Mouse (Mus musculus) embryonic facial prominence, embryonic 12.5 days (tissue): ENCODE results near the gene Spint3. TPM values are rescaled to one million over a fixed set of nuclear protein-coding genes. Genes with fewer than 3 reads are reported as not detected.

Source experiments
- ATAC-seq: fragments of 200-750 bp; cut with Nextera tagmentation; 2 replicates; pipeline ENCODE4 v1.8.0; 2017; ENCODE audit not compliant: insufficient number of reproducible peaks, insufficient read depth, low FRiP score, low TSS enrichment
- H3K27ac ChIP-seq: fragments of 300-500 bp; sonication (generic); 2 replicates; pipeline ENCODE4 v1.5.1; 2016; ENCODE audit warnings: mild to moderate bottlenecking
- H3K27me3 ChIP-seq: fragments of 300-500 bp; sonication (generic); 2 replicates; pipeline ENCODE4 v1.6.1; 2016; ENCODE audit warnings: mild to moderate bottlenecking, moderate library complexity
- H3K36me3 ChIP-seq: fragments of 300-500 bp; sonication (generic); 2 replicates; pipeline ENCODE4 v1.6.1; 2016; ENCODE audit warnings: mild to moderate bottlenecking
- H3K4me1 ChIP-seq: fragments of 300-500 bp; sonication (generic); 2 replicates; pipeline ENCODE4 v1.6.1; 2016
- H3K4me2 ChIP-seq: fragments of 300-500 bp; sonication (generic); replicated peaks from 2 replicates; pipeline ENCODE4 v1.6.1; 2016; ENCODE audit warnings: mild to moderate bottlenecking, moderate library complexity
- H3K4me3 ChIP-seq: fragments of 300-500 bp; sonication (generic); 2 replicates; pipeline ENCODE4 v1.5.1; 2016; ENCODE audit warnings: mild to moderate bottlenecking
- H3K9ac ChIP-seq: fragments of 300-500 bp; sonication (generic); 2 replicates; pipeline ENCODE4 v1.6.1; 2016; ENCODE audit warnings: mild to moderate bottlenecking, moderate library complexity
- H3K9me3 ChIP-seq: fragments of 300-500 bp; sonication (generic); 2 replicates; pipeline ENCODE4 v1.6.1; 2016; ENCODE audit warnings: mild to moderate bottlenecking, moderate library complexity
- WGBS: fragments of 180-500 bp; shearing (Covaris S2); methylation state at CpG from one replicate; pipeline ENCODE4 v1.1.7; 2016; 5-methylcytosine and 5-hydroxymethylcytosine counted together
- polyA plus RNA-seq: library from polyadenylated mRNA; unstranded; fragments of >200 nt; fragmentation: Nextera tagmentation; extraction: Ambion mirVana; gene quantifications from 2 replicates; pipeline ENCODE4 v1.2.1, GENCODE M21; 2016

Spint3 gene
- polyA plus RNA-seq, 1 experiment from 2014 or later: not detected

- H3K27ac ChIP-seq: no peak overlapping the region
- no peak for ATAC-seq
- H3K4me2 ChIP-seq: peak overlapping the region; percentile 33
- H3K4me3 ChIP-seq: no peak overlapping the region
- no peaks in the 10 kb centered on the region for H3K27me3 ChIP-seq
- no peak overlapping the region for H3K9ac ChIP-seq
- WGBS: 12% methylated on average over 10 of the region's 10 CpGs
- no peaks in the 10 kb centered on the region for H3K36me3 ChIP-seq
- H3K9me3 ChIP-seq: no peaks in the 10 kb centered on the region
- H3K4me1 ChIP-seq: peaks cover 10% of the 10 kb centered on the region; the same call in 1 of the 2 replicates
Observed at GRCm38 (mm10) chr2:164549963-164550894, 23.0 kb downstream of the Spint3 start.

DNA sequence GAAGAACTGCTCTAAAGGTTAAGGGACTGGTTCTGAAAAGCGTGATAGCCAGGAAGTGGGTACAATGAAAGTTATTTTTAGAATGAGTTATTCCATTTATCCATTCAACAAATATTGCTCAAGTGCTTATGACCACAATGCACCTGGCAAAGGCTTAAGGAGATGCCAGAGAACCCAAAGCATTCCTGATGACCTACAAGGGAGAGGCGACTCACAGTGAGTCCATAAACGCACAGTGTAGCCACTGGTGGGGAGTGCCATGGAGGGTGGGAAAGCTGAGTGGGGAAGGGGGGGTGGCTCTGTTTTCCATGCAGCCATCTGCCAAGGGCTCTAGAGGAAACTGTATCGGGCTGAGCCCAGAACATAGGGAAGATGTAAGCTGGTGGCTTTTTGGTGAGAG, 23.9 kb downstream of the Spint3 start:
- ATAC-seq: no peak
- WGBS: 49% methylated on average over 4 of the region's 4 CpGs

DNA sequence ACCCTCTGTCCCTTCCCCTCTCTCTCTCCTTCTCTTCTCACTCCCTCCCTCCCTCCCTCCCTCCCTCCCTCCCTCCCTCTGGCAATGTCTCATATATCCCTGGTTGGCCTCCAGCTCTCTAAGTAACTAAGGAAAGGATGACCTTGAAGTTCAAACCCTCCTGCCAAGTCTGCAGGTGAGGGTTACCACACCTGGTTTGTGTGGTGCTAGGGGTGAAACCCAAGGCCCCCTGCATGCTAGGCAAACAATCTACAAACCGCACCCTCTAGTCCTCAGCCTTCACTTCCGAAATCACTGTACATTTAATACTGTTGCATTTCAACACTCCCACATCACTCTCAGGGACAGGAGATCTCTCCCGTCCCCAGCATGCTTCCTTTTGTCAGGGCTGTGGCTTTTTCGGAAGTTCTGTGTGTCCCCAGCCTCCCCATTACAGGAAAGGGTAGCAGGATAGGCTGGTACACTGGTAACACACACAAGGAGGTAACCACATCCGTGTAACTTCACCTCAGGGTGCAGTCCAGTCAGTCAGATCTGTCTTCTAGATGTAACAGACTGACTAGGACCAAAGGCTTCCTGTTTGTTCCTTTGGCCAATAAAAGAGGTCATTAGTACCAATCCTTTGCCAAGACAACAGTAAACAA, 28.7 kb downstream of the Spint3 start:
- ATAC-seq: no peak
- Histone ChIP-seq H3K4me2 (no peak overlapping the region), H3K9me3 (no peaks in the 10 kb centered on the region), H3K4me3 (no peak overlapping the region), H3K36me3 (no peaks in the 10 kb centered on the region), H3K4me1 (0 out of 2 replicates have a peak, but pooled peaks cover 5% of the 10 kb centered on the region), H3K9ac (no peak overlapping the region), H3K27ac (no peak overlapping the region), H3K27me3 (no peaks in the 10 kb centered on the region)
- WGBS: 51% methylated on average over 5 of the region's 5 CpGs

More for the DNA sequence above, 23.9 kb downstream of the Spint3 start:
- H3K9ac ChIP-seq: no peak overlapping the region
- no peak overlapping the region for H3K27ac ChIP-seq
- H3K36me3 ChIP-seq: no peaks in the 10 kb centered on the region
- H3K4me2 ChIP-seq: no peak overlapping the region
- H3K4me1 ChIP-seq: peaks cover 12% of the 10 kb centered on the region; the same call in 1 of the 2 replicates
- no peaks in the 10 kb centered on the region for H3K27me3 ChIP-seq
- no peaks in the 10 kb centered on the region for H3K9me3 ChIP-seq
- H3K4me3 ChIP-seq: no peak overlapping the region

DNA sequence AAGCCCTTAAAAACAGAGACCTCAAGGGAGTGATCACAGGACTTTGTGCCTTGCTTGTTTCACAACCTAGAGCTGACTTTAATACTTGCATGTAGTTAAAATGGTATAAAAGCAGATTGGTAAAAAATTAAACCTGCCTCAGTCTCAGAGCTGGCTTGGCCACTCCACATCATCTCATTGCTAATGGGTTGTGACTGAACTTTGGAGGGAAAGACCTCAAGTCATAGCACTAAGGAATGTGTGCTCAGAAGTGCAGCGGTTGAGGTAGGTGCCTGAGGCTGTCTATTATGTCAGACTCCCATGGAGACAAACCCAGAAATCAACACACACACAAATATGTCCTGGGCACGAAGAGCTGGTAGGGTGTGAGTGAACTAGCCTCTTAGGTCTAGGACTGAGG, 29.5 kb downstream of the Spint3 start:
- H3K4me2 ChIP-seq: no peak overlapping the region
- no peaks in the 10 kb centered on the region for H3K9me3 ChIP-seq
- 53% methylated on average over 2 of the region's 2 CpGs for WGBS
- H3K36me3 ChIP-seq: no peaks in the 10 kb centered on the region
- no peak overlapping the region for H3K4me3 ChIP-seq
- ATAC-seq: no peak
- H3K27ac ChIP-seq: no peak overlapping the region
- no peak overlapping the region for H3K9ac ChIP-seq
- no peaks in the 10 kb centered on the region for H3K27me3 ChIP-seq
- H3K4me1 ChIP-seq: 0 out of 2 replicates have a peak, but pooled peaks cover 2% of the 10 kb centered on the region

GRCm38 (mm10) chr2:164542598-164542997, 30.7 kb downstream of the Spint3 start:
- Histone ChIP-seq H3K27me3 (no peaks in the 10 kb centered on the region), H3K4me2 (no peak overlapping the region), H3K4me3 (no peak overlapping the region), H3K36me3 (no peaks in the 10 kb centered on the region), H3K9ac (no peak overlapping the region), H3K27ac (no peak overlapping the region), H3K4me1 (0 out of 2 replicates have a peak, but pooled peaks cover 2% of the 10 kb centered on the region), H3K9me3 (no peaks in the 10 kb centered on the region)
- WGBS: 88% methylated on average over 7 of the region's 7 CpGs
- no peak for ATAC-seq

DNA sequence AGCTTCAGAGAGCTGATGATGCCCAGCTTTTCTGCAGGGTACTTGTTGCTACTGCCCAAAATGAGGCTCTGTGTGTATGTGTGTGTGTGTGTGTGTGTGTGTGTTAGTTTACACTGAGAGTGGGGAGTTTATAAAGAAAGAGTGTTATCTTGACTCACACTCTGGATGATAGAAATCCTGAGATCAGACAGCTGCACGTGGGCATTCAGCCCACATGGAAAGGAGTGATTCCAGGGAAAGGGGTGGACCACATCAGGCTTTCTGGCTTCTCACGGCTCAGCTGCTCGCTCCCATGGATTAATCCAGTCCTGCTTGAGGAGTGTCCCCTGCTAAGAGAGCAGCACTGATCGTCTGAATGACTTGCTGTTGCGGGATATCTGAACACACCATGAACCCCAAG, 31.1 kb downstream of the Spint3 start:
- no peaks in the 10 kb centered on the region for H3K36me3 ChIP-seq
- 91% methylated on average over 5 of the region's 5 CpGs for WGBS

GRCm38 (mm10) chr2:164540652-164541427, 32.4 kb downstream of the Spint3 start:
- Histone ChIP-seq H3K27ac (no peak overlapping the region), H3K9me3 (no peaks in the 10 kb centered on the region), H3K4me3 (no peak overlapping the region), H3K4me2 (no peak overlapping the region), H3K4me1 (0 out of 2 replicates have a peak, but pooled peaks cover 2% of the 10 kb centered on the region), H3K9ac (no peak overlapping the region), H3K36me3 (no peaks in the 10 kb centered on the region), H3K27me3 (no peaks in the 10 kb centered on the region)
- whole genome bisulfite sequencing: 36% methylated on average over 8 of the region's 8 CpGs
- no peak for ATAC-seq

More for the DNA sequence above, 31.1 kb downstream of the Spint3 start:
- no peak for ATAC-seq
- Histone ChIP-seq H3K4me2 (no peak overlapping the region), H3K4me3 (no peak overlapping the region), H3K27ac (no peak overlapping the region), H3K9me3 (no peaks in the 10 kb centered on the region), H3K4me1 (0 out of 2 replicates have a peak, but pooled peaks cover 2% of the 10 kb centered on the region), H3K9ac (no peak overlapping the region), H3K27me3 (no peaks in the 10 kb centered on the region)

DNA sequence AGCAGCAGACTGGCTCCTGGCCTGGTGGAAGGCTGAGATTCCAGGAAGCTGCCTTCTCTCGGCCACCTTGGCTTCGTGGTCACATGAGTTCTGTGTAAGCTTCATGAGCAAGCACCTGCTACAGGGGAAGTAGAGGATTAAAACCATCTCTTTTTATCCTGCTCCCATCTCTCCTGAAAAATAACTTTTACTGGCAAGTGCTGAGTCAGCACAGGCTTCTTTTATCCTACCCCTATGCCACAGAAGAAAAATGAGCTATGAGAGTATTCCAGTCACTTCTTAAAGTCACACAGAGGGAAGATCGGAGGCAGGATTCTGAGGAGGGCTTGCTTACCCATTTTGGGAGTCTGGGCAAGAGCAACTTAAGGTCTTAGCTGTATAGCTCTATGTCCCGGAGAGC, 36.3 kb downstream of the Spint3 start:
- ATAC-seq: no peak
- Histone ChIP-seq H3K27ac (no peak overlapping the region), H3K27me3 (no peaks in the 10 kb centered on the region), H3K9me3 (no peaks in the 10 kb centered on the region), H3K9ac (no peak overlapping the region), H3K4me2 (no peak overlapping the region), H3K4me3 (no peak overlapping the region), H3K36me3 (no peaks in the 10 kb centered on the region), H3K4me1 (no peaks in the 10 kb centered on the region)
- WGBS: 80% methylated on average over 4 of the region's 4 CpGs

GRCm38 (mm10) chr2:164534315-164534714, 38.9 kb downstream of the Spint3 start:
- ATAC-seq: no peak
- Histone ChIP-seq H3K4me2 (no peak overlapping the region), H3K9me3 (no peaks in the 10 kb centered on the region), H3K27ac (no peak overlapping the region), H3K4me1 (no peaks in the 10 kb centered on the region), H3K4me3 (no peak overlapping the region), H3K9ac (no peak overlapping the region), H3K36me3 (no peaks in the 10 kb centered on the region), H3K27me3 (no peaks in the 10 kb centered on the region)
- whole genome bisulfite sequencing: 61% methylated on average over 10 of the region's 10 CpGs

GRCm38 (mm10) chr2:164531169-164531568, 42.1 kb downstream of the Spint3 start:
- no peak for ATAC-seq
- Histone ChIP-seq H3K27ac (no peak overlapping the region), H3K4me2 (no peak overlapping the region), H3K9ac (no peak overlapping the region), H3K9me3 (peaks cover 6% of the 10 kb centered on the region; the same call in 1 of the 2 replicates), H3K4me3 (no peak overlapping the region), H3K4me1 (no peaks in the 10 kb centered on the region), H3K27me3 (no peaks in the 10 kb centered on the region), H3K36me3 (no peaks in the 10 kb centered on the region)
- WGBS: 2% methylated on average over 3 of the region's 3 CpGs

GRCm38 (mm10) chr2:164528557-164528956, 44.7 kb downstream of the Spint3 start:
- Histone ChIP-seq H3K9ac (no peak overlapping the region), H3K4me1 (no peaks in the 10 kb centered on the region), H3K4me3 (no peak overlapping the region), H3K27ac (no peak overlapping the region), H3K9me3 (peaks cover 6% of the 10 kb centered on the region; the same call in 1 of the 2 replicates), H3K36me3 (no peaks in the 10 kb centered on the region), H3K4me2 (no peak overlapping the region), H3K27me3 (no peaks in the 10 kb centered on the region)
- ATAC-seq: no peak
- 52% methylated on average over 5 of the region's 5 CpGs for WGBS
